Mouse (Mus musculus) skeletal muscle tissue, adult 2 months (tissue): ENCODE measurements around the gene Nagpa.
A peak's percentile ranks its signal among the peaks of the same experiment; 100 is the strongest.

Experiments used
- DNase-seq: peaks from one replicate; pipeline ENCODE4 v3.0.0-alpha.2; 2012; ENCODE audit warnings: low read depth, low spot score

The Nagpa gene

GRCm38 (mm10) chr16:5202681-5203080 is 1.1 kb downstream of the Nagpa start:
- no peak for DNase-seq

- peak; percentile 60 for DNase-seq
Observed at GRCm38 (mm10) chr16:5195080-5195479, 8.7 kb downstream of the Nagpa start.

DNA sequence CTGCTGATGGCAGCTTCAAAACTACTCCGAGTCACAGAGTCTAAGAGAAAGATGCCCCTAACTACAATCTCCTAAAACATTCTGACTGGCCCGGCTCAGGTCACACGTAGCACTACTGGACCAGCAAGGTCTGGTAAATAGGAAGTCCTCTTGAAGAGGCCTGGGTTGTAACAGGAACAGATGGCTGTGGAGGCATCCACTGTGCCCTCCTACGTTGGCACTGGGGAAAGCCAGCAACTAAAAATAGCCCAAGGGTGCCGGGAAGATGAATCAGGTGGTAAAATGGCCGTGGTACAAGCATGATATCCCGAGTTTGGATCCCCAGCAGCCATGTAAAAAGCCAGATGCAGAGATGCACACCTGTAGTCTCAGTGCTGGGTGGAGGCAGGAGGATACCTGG is 17.6 kb downstream of the Nagpa start:
- peak; percentile 80 for DNase-seq

GRCm38 (mm10) chr16:5185691-5186090 is 18.1 kb downstream of the Nagpa start:
- DNase-seq = peak; percentile 84

GRCm38 (mm10) chr16:5184956-5185355 is 18.9 kb downstream of the Nagpa start:
- DNase-seq = peak; percentile 63

GRCm38 (mm10) chr16:5184101-5184500 is 19.7 kb downstream of the Nagpa start:
- DNase-seq = no peak

GRCm38 (mm10) chr16:5183310-5183975 is 20.4 kb downstream of the Nagpa start:
- no peak for DNase-seq

DNA sequence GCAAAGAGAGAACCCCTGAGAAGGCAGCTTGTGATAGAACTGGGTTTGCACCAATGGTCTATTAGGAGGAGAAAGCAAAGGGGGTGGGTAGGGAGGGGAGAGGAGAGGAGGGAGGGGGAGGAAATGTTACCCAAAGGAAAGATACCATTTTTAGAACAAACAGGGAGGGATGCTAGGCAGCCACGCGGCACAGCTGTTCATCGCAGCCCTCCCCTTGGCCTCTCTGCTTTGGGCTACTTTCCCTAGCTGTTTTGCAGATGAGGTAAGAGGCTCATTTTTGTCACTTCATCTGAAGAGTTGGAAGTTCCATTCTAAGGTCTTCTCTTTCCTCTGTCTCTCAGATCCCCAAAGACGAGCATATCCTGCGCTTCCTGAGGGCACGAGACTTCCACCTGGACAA is 31.2 kb downstream of the Nagpa start:
- DNase-seq = peak; percentile 76

GRCm38 (mm10) chr16:5168829-5169228 is 35.0 kb downstream of the Nagpa start:
- peak; percentile 80 for DNase-seq

GRCm38 (mm10) chr16:5168038-5168437 is 35.8 kb downstream of the Nagpa start:
- DNase-seq = no peak

DNA sequence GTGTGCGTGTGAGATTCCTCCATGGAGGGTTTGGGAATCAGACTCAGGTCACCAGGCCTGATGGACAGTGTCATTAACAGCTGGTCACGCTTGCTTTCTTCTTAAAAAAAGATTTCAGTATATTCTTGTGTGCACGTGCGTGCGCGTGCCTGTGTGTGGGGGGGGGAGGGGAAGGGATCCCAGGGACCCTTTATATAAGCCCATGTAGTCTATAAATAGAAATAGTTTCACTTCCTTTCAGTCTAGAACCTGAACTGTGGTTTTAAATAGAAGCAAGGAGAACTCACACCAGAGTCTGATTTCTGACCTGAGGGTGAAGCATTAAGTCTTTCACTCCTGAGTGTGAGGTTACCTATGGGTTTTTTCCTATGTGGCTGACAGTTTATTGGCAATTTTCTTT is 39.5 kb downstream of the Nagpa start:
- DNase-seq = no peak

GRCm38 (mm10) chr16:5159248-5159647 is 44.6 kb downstream of the Nagpa start:
- DNase-seq = no peak

- DNase-seq = peak; percentile 87
Observed at GRCm38 (mm10) chr16:5157113-5157512, 46.7 kb downstream of the Nagpa start.

GRCm38 (mm10) chr16:5156495-5156894 is 47.3 kb downstream of the Nagpa start:
- DNase-seq = peak; percentile 57

- no peak for DNase-seq
Observed at GRCm38 (mm10) chr16:5155014-5155413, 48.8 kb downstream of the Nagpa start.

DNA sequence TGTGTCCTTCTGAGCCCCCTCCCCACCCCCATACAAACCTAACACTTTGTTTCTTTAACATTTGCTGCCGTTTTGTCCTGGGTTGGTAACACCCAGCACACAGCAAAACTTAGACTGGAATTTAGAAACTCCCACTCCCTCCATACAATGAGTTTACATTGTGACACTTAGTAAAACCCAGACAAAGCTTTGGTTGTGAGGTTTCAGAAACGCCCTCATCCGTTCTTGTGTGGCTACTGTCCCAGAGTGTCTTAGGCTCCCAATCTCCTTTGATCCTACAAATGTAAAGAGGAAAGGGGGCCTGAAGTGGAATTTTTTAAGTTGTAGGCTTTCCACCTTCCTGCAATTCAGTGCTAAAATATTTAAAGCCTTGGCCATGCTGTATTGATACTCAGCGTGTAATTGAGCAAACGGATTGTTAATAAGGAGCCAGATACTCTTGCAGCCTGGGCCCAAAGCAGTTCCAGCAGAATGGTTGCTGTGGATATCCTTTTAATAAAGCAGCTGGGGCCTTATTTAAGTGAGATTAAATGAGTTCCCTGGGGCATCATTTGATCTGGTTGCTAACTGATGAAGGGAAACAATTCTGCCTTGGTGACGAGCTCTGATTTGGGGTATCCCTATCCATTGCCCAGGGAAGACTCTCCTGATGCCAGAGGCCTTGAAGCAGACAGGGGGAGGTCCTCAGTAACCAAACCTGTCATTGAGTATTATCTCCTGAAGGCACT is 50.3 kb downstream of the Nagpa start:
- DNase-seq = no peak

- no peak for DNase-seq
Observed at GRCm38 (mm10) chr16:5150544-5150943, 53.3 kb downstream of the Nagpa start.

DNA sequence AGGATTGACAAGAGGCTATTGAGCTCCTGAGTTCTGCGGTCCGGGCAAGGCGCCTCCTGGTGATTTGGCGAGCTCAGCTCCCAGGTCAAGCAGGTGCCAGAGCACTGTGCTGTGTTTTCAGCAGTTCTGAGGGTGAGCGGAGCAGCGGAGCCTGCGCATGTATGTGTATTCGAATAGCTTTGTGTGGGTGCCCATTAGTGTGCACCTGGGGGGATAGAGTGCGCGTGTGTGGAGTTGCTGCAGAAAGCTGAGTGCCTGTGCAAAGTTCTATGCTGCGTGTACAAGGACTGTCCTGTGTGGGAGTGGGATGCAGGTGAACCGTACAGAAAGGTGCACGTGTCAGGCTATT is 56.8 kb downstream of the Nagpa start, which contains the start of gene Sec14l5:
Gene Sec14l5, plus strand, starts transcription at position 73 of the 349 bp plus-strand sequence.
- no peak for DNase-seq

GRCm38 (mm10) chr16:5146367-5147036 is 57.3 kb downstream of the Nagpa start:
- DNase-seq = peak; percentile 79

DNA sequence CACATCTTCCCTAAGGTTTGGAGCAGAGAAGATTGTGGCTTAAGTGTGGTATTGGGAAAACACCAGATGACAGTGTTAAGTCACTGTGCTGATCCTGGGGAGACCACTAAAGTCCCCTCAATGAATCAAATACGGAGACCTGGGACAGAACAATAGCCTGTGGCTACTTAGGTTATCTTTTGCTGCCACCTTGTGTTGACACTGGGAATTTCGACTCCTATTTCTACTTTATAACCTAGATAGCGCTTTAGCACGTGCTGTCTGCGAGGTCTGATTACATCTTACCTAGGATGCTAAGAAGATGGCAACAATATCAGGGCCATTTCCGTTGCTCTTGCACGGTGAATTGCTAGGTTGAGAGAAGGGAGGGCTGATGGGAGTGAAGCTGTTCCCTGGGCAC is 58.2 kb downstream of the Nagpa start:
- peak; percentile 67 for DNase-seq
